Mouse (Mus musculus) erythroblast, embryonic 14.5 days (primary cell): ENCODE data around the gene Dnm2.

Source experiments
- GATA1 ChIP-seq: IDR thresholded peaks from 2 replicates; pipeline ENCODE4 v1.6.1; 2012; ENCODE audit warnings: low read length, inconsistent platforms, mixed read lengths
- TAL1 ChIP-seq: IDR thresholded peaks from 3 replicates; pipeline ENCODE4 v1.6.1; 2012; ENCODE audit warnings: low read length, inconsistent platforms, mixed read lengths

DNA sequence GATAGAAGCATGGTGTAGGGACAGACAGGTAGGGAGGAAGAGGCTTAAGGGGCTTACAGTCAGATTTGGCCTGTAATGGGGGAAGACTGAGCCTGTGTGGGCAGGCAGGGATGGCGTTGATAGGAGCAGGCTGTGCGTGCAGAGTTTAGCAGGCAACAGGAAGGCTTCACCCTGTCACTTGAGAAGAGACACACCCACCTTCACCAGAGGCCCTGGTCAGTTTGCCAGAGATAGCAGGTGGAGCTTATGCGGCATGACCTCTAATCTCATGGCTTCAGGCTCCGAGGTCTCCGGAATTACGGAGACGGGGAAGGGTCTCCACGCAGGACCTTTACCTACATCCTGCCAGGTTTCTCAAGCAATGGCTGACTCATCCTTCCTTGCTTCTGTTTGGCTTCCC, 27.2 kb downstream of the Dnm2 start:
- TF ChIP-seq GATA1 (peak; percentile 18; the same call in 1 of the 2 replicates), TAL1 (0 out of 3 replicates have a peak, but pooled peaks have one; percentile 15)
